Mouse (Mus musculus): ENCODE measurements around the gene Bmper. TPM values are rescaled to one million over a fixed set of nuclear protein-coding genes. Genes with fewer than 3 reads are reported as not detected.

The Bmper gene
- total RNA-seq, 4 experiments from 2014 or later: 2.0 to 5.3 (median 3.0) TPM

DNA sequence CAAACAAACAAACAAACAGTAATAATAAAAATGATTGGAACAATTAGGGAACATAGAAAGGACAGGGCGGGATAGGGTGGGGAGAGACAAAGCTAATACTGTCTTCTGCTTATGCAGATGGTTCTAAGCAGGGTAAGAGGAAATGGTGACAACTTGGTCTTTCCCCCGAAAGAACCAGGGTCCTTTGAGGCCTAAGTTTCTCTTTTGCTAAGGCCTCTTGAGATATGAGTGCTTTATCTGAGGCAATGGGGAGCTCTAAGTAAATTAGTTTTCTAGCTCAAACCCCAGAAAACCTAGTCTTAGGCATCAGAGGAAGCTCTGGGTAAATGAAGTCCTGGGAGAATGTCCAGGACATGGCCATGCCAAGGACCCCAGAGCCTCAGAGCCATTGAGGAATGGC, 141.2 kb downstream of the Bmper start:
- DNase-seq (ENCODE audit: low spot score in 2 of 2): no peak

DNA sequence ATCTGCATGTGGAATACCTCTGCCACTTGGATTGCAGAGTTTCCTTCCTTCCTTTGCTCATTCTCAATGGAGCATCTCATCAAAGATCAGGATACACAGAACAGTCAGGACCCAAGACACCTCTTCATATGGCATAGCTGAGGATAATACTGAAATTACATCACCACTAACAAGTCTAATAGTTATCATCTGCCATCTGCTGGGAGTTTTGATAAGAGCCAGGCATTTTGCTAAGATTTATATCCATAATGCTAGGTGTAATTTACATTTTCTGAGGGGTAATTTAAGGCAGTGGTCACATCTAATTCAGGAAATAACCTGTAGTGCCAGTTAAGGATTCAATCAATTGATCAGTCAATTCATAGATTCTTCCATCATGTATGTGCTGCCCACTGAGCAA, 145.2 kb downstream of the Bmper start:
- no peak for DNase-seq (ENCODE audit: low spot score in 2 of 2)

DNA sequence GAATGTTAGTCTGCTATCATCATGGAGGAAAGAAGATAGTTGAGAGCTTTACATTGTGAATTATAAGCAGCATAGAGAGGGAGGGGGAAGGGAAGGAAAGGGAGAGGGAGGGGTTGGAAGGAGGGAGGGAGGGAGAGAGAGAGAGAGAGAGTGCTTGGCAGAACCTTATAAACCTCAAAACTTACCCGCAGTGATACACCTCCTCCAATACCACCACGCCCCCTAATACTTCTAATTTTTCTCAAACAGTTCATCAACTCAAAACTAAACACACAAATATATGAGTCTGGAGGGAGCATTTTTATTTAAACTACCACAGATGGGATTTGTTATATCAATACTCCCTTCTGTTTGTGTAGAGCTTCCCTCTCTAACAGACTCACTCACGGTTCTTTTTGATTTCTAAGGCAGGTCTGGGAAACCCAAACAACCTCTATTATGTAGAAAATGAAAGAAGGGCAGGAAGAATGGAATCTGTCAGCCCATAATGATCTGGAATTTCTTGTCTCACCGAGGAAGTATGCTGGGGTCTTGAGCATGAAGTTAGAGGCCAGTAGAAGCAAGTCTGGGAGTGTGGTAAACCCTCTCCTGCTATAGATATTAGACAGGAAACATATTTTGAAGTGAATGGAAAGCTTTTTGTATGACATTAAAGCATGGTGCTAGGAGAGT, 152.0 kb downstream of the Bmper start:
- DNase-seq (ENCODE audit: low spot score in 2 of 2): no peak

DNA sequence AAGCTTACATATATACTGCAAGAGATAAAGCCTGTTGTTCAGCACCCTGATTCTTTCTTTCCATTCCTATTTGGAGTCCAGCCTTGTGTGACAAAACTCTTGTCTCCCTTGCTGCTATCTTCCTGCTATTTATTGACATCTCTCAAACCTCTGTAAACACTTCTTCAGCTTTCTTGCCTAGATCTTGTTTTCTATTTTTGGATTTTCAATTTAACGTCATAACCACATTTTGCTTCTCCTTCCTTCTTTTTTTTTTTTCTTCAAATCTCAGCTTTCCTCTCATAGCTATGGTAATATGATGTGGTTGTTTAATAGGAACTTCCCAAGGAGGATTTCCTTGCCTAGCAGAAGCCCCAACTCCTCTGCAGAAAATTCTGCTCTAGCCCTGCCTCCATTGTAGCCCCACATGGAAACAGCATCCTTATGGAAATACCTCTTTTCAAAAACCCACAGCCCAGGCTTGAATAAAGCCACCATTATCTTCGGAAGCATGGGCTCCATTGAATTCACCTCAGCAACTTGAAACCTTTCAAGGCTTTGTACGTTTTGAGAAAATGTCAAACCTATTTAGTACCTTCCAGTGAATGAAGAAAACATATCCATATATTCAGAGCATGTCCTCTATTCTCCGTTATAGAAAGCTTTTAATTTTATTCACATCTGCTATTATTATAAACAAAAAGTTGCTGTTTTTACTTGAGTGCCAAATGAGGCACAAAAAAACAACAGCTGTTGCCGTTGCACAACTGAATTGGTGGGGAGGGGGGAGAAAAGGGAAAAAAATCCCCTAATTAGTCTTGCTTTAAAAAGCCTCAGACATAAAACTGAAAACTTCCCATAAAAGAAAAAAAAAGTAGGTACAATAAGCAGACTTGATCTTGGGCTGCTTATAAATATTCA, 155.2 kb downstream of the Bmper start:
- no peak for DNase-seq (ENCODE audit: low spot score in 2 of 2)

DNA sequence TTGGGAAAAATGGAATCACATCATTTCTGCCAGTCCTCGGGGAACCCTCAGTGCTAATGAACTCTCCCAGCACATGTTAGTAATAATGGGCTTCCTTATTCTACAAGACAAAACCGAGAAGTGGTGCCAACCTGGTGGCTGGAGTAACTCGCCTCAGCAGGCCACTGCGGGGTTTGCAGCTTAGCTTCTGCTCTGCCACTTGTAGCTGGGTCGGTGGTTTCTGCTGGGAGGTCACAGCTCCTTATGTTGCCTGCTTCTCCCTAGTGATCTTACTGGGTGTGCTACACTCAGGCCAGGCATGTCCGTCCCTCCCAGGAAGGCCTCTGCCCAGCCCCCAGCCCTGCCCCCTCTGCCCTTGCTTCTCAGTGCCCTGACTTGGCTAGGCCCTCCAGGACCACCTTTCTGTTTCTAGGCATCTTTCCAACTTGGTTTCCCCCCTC, 155.9 kb downstream of the Bmper start:
- peak in 1 of 2 experiments; percentile 9 for DNase-seq (ENCODE audit: low spot score in 2 of 2)

DNA sequence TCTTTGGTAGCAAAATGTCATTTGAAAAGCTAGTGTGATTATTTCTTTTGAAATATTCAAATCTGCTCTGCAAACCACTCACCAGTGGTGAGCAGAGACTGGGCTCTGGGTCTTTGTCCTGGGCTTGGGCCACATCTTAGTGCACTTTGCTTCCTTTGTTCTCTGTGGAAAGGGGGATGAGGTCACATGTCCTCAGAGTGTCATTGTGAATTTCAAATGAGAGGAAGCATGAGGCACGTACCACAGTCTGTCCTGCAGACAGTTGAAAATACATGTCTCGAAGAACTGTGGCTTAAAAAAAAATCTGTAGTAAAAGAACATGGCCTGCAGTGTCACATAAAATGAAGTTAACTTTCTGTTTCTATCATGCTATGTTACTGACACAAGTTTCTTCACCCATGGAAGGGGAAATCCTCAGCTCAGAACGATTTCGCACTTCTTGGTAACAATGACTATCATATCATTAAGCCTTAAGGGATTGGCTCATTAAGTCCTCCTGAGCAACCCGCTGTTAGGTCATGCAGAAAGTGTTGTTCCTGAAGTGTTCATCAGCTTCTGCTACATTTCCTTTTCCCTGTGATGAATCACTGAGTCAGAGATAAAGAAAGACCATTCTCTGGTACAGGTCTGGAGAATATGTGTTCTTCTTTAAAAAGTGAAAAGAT, 157.4 kb downstream of the Bmper start:
- DNase-seq (ENCODE audit: low spot score in 2 of 2): no peak

DNA sequence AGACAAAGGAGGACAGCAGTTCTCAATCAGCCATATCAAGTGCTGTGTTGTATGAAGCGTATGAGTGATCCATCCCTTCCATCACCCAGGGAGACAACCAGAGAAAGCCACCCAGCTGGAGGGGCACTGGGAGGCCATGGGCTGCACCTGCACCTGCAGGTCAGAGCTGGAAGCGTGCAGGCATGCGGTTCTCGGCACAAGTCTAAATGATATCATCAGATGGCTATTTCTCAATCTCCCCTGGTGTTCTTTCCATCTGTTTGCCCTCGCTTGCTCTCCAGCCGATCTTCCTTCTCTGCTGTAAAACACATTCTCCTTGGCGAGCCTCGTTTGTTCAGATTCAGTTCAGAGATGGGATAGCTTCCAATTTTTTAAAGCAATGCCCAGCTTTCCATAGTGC, 160.4 kb downstream of the Bmper start:
- DNase-seq (ENCODE audit: low spot score in 2 of 2): peak in 1 of 2 experiments; percentile 16

DNA sequence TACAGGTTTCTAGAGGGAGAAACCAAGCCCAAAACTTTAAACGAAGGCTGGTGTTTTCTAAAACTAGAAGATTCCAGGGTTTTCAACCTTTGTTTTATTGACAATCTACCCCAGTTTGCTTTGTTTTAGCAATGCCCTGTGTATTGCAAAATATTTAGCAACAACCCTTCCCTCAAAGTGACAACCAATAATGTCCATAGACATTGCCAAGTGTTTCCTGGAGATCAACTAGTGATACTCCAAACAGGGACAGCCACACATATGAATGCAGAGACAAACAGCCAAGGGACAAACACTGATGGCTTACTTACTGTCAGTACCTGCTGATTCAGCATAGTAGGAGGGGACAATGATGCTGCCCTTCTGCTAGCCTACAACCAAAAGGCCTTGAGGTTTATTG, 161.0 kb downstream of the Bmper start:
- no peak for DNase-seq (ENCODE audit: low spot score in 2 of 2)

DNA sequence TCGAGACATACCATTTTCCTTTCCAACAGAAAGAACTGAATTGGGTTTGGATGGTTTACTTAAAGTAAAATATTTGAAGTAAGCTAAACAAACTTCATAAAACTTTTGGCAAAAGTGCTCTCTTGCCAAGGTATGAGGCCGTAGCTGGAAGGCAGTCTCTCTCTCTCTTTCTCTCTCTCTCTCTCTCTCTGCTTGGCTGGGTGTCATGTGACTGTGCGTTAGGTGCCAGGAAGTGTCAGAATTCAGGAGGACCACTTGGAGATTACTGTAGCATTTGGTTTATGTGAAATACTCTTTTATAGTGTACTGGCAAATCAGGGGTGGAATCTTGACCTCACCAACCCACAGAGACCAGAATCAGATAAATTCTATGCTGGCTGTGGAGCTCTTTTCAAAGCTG, 162.0 kb downstream of the Bmper start:
- DNase-seq (ENCODE audit: low spot score in 2 of 2): no peak

DNA sequence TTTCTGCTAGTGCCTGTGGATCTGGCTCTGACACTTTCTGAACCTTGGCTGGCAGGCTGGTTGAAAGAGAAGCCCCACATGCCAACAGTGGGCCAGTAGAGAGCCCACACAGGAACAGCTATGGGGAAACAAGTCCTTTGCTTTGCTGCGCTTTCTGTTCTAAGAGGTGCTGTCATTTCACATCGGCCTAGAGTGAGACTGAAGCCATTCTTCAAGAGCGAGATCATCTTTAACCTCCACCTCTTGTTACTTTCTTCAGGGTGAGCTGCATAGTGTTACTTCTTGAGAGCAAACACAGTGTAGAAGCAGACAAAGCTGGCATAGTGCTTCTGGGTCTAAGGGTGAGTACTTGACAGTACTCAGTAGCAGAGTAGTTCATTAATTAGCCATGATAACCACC, 163.3 kb downstream of the Bmper start:
- DNase-seq (ENCODE audit: low spot score in 2 of 2): no peak

DNA sequence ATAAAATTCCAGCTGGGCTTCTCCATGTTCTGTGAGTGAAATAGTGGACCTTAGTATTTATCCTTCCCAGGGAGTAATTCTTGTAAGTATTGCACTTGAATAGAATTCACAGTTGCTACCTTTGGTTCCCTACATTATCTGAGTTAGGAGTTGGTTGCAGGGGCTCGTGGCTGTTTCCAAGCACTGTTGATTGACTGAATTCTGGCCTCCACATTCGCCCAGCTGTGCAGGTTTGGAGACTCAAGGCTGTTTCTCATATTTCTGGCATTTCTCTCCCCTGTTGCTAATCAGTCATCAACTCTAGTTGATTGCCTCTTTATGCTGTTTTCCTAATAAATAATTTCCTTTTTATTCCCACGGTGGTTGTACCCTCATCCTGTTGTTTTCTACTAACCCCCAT, 167.2 kb downstream of the Bmper start:
- DNase-seq (ENCODE audit: low spot score in 2 of 2): no peak

DNA sequence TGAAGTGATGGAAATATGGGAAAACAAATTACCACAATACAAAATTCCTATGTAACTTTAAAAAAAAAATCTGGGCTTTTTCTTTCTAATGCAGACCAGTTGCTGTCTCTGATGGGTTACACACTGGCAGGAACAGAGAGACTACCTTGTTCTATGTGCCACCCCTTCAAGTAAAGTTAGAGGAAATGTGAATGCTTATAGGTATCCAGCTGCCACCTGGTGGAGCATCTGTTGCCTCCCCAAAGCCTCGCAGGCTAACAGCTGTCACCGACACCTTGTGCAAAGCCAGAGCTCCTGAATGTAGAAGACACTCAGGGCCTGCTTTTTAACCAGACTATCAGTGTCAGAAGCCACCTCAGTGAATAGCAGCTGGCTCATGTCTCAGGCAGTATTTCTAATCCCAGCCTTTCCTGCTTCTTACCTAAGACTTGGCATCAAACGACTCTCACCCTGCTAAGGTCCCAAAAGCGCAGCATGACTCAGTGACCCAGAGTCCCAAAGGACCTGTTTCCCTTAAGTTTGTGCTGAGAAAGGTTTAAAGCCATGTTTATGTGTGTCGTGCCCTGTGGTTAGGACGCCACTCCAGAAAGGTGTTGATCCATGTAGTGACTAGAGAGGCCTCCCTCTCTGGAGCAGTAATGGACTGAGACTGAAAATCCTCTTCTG, 171.9 kb downstream of the Bmper start:
- no peak for DNase-seq (ENCODE audit: low spot score in 2 of 2)

DNA sequence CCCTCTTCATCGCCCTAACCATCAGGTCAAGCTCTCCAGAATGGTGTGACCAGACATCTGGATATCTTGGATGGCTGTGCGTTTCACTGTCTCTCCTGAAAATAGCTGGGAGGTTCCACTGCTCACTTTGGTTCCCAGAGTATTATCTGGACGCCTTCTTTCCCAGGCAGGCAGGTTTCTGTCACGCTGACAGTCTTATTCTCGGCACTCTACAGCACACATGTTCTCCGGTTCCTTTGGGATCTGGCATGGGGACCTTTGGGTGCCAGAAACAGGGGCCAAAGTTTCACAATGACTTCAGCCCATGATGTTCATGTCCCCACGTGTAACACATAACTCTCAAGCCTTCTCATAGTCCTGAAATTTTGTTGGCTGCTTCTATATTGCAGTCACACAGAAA, 173.3 kb downstream of the Bmper start:
- peak; percentile 38 to 46 for DNase-seq (ENCODE audit: low spot score in 2 of 2)

DNA sequence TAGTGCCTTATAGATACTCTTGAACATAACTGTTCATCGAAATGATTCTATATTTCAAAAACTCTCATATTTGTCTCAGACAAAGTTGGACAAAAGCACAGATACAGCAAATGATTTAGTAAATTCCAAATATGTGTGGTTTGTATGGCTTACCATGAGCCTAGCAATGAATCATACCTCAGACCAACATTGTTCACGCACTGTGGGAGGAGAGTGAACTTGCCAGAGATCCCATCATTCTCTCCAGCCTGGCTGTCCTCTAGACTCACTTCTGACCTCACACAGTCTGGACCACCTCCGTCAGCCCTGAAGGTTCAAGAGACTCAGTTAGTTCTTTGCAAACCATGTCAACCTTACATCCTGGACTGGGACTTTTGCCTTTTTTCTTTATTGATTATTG, 175.0 kb downstream of the Bmper start:
- no peak for DNase-seq (ENCODE audit: low spot score in 2 of 2)

DNA sequence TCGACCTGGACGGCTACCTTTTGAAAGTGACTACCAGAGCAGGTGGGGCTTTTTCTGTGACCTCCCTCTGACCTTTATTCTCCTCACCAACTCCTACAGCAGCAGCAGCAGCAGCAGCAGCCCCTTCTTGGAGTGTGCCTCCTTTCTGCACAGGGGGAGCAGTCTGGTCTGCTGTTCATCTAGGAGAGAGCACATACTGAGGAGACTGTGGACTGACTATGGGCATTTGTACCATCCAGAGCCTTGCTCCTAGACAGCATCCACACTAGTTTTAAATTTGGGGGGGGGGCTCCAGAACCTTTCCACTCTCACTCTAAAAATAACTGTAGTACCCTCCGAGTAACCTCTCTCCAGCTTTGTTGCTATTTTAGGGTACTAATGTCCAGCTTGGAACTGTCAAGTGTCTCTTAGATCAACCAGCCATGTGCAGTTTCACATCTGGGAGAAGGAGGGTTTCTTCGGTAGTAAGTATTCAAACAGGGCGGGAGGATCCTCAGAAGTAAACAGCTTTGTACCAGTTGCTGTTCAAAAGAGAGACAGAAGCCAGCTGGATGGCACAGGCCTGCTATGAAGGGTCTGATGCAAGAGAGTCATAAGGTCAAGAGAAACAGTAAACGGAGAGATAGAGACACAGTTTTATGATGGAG, 176.9 kb downstream of the Bmper start:
- DNase-seq (ENCODE audit: low spot score in 2 of 2): no peak

DNA sequence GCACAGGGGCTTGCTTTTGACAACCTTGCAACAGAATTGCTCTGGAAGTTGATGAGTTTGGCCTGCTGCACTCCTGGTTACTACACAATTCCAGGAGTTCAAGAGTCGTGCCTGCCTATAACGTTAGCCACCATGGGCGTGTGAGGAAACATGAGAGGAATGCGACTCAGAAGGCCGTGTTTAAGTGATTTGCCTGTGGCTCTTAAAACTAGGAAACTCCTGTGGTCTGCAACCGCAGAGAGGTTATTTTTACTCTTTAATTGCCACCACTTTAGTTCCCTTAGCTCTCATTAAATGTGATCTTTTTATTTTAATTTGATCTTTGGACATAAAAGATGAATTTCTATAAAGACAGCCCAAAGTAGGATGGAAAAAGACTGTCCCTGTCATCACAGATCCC, 184.5 kb downstream of the Bmper start:
- no peak for DNase-seq (ENCODE audit: low spot score in 2 of 2)

DNA sequence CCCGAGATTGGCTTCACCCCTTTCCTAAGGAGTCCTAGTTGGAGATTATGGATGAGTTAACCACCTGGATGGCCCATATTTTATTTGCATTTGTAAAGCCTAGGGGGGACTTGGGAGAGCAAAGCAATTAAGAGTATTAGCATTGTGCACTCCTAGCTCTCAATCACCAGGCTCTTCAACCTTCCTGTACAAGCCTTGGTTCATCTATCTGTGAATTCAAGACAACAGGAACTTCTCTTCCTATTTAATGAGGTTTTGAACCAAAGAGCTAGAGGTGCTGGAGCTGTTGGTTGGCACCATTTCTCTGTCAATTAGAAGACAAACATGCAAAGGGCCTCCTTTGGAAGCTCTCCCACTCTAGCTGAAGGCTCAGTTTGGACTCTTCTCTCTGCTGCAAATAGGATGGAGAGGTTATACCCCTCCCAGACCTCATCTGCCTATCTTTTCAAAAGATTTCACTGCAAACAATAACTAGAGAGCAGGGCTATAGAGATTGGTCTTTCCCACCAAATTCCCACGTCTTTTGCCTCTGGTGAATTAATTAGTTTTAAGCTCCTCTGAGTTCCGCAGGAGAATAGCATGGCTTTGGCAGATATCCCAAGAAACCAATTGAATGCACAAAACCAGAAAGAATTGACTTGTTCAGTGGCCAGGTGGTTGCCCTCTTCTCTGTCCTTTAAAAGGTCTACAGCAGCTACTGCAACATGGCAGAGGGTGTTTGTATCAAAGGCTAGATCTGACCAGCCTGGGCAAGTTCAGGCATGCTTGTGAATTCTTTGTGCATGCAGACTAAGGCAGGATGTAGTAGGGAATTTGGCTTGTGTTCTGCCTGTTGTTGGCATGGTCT, 185.3 kb downstream of the Bmper start:
- DNase-seq (ENCODE audit: low spot score in 2 of 2): no peak

DNA sequence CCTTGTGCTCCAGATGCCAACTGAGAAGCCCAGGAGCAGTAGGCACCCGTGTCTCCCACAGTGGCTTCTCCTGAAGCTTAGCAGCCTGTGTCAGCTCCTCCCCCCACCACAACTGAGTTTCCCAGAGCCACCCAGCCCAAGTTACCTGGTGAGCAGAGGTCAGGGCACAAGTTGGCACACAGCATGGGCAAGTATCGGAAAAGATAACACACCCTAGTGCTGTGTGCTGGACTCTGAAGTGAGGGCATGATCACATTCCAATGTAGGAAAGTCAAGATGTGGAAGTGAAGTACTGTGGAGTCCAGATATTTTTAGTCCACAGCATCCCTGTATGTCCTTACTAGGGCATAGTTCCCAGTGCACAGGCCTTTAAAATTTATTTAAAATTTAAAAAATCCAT, 187.7 kb downstream of the Bmper start:
- DNase-seq (ENCODE audit: low spot score in 2 of 2): no peak

DNA sequence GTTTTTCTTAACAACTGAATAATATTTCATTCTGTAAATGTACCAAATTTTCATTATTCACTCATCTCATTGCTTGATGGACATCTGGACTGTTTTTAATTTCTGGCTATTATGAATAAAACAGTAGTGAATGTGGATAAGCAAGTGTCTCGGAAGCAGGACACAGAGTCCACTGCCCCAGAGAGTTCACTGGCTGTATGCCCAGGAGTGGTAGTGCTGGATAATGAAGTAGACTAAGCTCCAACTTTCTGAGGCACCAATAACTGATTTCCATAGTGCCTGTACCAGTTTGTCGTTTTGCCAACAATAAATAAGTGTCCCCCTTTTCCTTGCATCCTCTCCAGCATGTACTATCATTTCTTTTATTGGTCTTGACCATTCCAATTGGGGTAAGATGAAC, 190.1 kb downstream of the Bmper start:
- DNase-seq (ENCODE audit: low spot score in 2 of 2): no peak

DNA sequence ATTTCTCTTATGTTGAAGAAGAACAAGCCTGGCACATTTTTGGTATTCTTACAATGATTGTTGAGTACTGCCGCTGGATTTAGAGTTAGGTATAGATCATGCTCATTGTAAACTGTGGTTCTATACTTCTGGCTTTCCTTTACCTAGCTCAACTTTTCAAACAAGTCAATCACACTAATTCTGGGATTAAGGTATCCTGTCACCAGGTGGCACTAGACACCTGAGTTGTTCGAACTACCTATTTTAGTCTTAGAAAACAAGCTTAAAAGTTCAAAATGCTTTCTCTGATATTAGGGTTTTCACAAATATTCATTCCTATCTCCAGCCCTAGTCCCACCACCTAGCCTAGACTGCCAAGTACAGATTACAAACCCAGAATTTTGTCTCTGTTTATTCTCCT, 196.2 kb downstream of the Bmper start:
- DNase-seq (ENCODE audit: low spot score in 2 of 2): no peak
